Mouse (Mus musculus): ENCODE data around the gene Gm28305.

Gm28305 gene

DNA sequence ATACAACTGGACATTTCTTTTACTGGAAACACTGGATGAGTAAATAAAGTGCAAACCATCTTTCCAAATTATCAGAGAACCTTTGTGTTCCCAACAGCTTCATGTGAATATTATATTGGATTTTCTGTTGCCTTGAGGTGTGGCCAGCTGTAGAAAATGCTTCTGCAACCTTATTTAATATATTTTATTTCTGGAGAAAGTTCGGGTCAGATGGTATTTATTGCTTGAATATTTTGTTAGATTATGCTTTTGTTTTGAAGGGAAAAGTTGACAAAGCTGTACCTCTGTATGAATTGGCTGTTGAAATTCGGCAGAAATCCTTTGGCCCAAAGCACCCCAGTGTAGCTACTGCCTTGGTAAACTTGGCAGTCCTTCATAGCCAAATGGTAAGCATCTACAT, at the start of gene Gm28305:
TSS of gene Gm28305 (plus strand) at position 301 of the 400 bp plus-strand sequence.
- no peak for DNase-seq (ENCODE audit: low read depth, low spot score)

DNA sequence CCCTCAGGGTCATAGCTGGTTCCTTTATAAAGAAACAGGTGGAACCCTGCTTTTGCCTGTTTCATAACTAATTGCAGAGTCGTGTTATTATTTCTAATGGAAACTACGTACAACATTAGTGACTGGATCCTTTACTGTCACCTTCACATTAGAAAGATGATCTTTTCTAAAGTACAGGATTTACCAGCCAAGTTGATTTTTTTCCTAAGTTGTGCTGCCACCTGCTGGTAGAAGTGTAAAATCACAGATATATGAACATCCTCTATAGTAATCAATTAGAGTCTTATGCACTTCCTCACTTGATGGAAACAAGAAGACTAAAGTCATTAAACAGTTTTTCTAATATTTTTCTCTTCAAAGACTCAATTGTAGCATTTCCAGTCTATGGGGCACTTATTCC, 44.0 kb upstream of the Gm28305 start:
- DNase-seq (ENCODE audit: low read depth, low spot score): peak; percentile 48

- DNase-seq (ENCODE audit: low read depth, low spot score): no peak
Measured at GRCm38 (mm10) chr9:104000601-104001000, 39.9 kb upstream of the Gm28305 start.

GRCm38 (mm10) chr9:104001921-104002859, 38.3 kb upstream of the Gm28305 start, which contains the start of gene Nphp3:
TSS of gene Nphp3 (plus strand) at chr9:104002544.
- peak; percentile 98 for DNase-seq (ENCODE audit: low read depth, low spot score)

DNA sequence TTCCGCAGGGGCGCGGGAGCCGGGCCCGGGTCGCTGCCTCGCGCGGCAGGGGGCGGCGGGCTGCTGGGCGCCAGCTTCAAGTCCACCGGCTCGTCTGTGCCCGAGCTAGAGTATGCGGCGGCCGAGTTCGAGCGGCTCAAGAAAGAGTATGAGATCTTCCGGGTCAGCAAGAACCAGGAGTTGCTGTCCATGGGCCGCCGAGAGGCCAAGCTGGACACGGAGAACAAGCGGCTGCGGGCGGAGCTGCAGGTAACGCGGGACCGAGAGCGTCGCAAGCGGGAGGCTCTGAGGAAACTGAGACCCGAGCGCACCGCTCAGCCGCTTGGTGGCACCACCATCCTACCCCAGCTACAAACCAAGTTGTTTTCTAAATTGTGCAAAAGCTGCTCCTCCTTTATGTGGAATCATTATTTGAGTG, 37.5 kb upstream of the Gm28305 start:
- peak; percentile 77 for DNase-seq (ENCODE audit: low read depth, low spot score)

GRCm38 (mm10) chr9:104014526-104014925, 25.9 kb upstream of the Gm28305 start:
- DNase-seq (ENCODE audit: low read depth, low spot score): no peak

- DNase-seq (ENCODE audit: low read depth, low spot score): no peak
Measured at GRCm38 (mm10) chr9:104021026-104021425, 19.4 kb upstream of the Gm28305 start.

GRCm38 (mm10) chr9:104027186-104027585, 13.3 kb upstream of the Gm28305 start:
- no peak for DNase-seq (ENCODE audit: low read depth, low spot score)

DNA sequence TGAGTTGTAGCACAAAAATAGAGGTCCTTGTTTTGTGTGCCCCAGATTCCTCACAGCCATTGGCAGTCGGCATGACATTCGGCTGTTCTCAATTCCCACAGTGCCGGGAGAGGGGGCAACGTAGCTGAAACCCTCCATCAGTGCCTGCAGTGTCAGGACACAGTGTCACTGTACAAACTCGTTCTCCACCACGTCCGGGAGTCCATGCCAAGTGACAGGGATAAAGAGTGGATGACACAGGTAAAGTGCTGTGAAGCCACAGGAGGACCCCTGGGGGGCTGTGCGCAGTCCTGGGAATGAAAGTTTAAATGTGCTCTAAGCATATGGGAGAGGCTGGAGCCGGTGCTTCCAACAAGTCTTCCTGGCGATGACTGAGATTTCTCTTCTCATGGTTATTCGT, 10.6 kb upstream of the Gm28305 start:
- DNase-seq (ENCODE audit: low read depth, low spot score): no peak

DNA sequence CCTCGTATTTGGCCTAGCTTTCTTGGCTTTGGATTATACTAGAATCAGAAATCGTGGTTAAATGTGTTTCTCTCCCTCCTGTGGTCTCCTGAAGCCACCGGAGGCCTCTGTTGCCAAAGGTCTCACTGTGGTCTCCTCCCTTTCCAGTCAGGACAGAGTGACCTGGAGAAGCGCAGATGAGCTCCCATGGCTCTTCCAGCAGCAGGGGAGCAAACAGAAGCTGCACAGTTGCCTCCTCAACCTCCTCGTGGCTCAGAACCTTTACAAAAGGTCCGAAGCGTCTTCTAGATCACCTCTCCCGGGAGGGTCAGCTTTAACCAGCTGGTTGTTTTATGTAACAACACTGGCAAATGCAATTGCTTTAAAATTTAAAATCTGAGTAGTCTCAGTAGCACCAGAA, 6.2 kb upstream of the Gm28305 start:
- DNase-seq (ENCODE audit: low read depth, low spot score): no peak

GRCm38 (mm10) chr9:104034718-104035117, 5.7 kb upstream of the Gm28305 start:
- DNase-seq (ENCODE audit: low read depth, low spot score): no peak

GRCm38 (mm10) chr9:104035261-104036015, 5.0 kb upstream of the Gm28305 start:
- peak; percentile 63 for DNase-seq (ENCODE audit: low read depth, low spot score)

GRCm38 (mm10) chr9:104038266-104038665, 2.2 kb upstream of the Gm28305 start:
- DNase-seq (ENCODE audit: low read depth, low spot score): no peak

DNA sequence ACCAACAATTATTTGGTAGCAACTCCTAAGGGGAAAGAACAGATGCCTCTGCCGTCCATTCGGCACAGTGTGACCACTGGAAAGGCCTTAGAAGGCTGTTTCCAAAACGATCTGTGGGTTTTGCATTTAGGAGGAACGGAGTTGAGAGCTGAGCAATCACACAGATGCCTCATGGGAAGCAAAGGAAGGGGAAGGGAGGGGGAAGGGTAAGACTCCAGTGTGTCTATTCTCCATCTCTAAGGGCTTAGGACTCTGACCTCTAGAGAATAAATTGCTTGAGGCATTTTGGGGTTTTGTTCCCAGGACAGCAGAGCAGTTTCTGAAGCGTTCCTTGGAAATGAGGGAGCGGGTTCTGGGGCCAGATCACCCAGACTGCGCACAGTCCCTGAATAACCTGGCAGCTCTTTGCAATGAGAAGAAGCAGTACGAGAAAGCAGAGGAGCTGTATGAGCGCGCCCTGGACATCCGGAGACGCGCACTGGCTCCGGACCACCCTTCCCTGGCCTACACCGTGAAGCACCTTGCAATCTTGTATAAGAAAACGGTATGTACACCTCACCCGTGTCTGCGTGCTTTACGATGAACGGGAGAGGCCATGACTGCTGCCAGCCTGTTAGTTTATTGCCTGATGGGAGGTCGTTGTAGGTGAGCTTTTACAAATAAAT, 1.3 kb upstream of the Gm28305 start:
- DNase-seq (ENCODE audit: low read depth, low spot score): no peak

- no peak for DNase-seq (ENCODE audit: low read depth, low spot score)
Measured at GRCm38 (mm10) chr9:104039742-104040141, 720 bp upstream of the Gm28305 start.

DNA sequence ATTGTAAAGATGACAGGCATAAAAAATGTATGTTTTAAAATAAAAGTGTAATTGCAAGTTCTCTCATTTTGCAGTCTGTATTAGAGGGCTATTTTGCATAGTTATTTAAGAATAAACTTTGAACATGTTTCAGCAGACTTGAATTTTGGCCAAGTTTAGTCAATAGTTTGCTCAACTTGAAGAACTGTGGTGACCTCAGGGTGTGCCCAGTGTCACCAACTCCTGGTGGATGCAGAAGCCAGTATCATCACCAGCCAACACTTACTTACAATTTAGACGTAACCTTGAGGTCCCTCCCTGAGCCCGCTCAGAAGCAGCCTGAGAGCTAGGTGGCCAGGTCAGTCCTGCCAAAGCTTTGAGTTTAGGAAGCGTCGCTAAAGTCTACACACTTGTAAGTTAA, 3.2 kb downstream of the Gm28305 start:
- DNase-seq (ENCODE audit: low read depth, low spot score): no peak

GRCm38 (mm10) chr9:104051028-104051427, 10.6 kb downstream of the Gm28305 start:
- no peak for DNase-seq (ENCODE audit: low read depth, low spot score)

DNA sequence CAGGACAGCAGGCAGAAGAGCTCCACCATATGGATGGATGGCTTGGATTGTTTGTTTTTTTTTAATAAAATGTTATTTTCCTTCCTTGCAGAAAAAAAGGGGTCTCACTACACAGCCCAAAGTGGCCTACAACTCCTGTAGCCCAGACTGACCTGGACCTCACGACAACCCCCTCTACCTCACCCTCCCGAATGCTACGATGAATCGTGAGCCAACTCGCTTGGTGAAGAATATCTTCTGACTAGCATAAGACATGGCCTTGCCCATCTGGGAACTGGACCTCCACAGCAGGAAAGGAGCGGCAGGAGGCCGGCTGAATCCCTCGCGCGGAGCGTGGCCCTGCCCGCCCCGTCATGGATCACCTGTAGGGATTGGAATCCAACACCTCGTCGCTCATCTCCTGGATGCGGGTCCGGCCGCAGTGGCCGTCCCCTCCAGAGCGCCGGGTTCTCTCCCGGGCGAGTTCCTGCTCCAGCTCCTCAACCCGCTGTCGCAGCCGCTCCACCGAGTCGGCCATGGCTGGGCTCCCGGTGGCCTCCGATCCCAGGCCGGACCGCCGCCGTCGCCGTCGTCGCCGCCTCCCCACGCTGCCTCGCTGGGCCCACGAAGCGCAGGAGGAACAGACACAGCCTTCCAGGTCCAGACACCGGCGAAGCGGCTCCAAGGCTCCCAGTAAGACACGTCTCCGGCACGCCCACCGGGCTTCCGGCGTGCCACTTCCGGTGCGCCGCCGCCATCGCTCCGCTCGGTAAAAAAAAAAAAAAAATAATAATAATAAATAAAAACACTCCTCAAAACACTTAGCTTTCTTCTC, 22.2 kb downstream of the Gm28305 start, which contains the start of gene Uba5:
TSS of gene Uba5 (minus strand) at position 705 of the 814 bp plus-strand sequence.
- DNase-seq (ENCODE audit: low read depth, low spot score): peak; percentile 88

DNA sequence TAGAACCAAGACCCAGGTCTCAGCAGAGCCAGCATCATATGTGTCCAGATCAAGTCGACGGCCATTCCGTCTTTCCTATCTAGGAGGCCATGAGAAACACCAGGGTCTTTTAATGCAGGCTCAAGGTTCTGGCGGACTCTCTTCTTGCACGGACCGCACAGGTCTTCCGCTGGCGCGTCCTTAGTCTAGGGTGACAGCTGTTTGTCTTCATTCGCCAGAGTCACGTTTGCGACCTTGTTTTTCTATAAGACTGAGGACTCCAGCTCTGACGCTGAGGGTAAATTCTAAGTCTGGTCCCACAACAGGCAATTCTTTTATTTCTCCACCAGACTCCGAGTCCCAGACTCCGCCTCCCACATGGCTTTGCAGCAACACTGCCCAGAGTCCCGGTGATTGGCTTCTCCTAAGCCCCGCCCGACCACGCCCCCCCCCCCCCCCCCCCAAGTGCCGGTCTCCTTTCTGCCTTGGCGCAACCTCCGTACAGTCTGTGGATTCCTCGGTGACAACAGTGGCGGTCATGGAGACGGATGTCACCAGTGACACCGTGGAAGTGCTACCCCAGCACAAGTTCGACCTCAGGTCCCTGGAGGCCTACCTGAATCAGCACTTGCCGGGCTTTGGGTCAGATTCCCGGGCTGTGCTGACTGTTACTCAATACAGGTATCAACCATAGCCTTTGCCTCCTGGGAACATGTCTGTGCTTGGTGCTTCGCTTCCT, 22.9 kb downstream of the Gm28305 start, which contains the start of gene Acad11:
TSS of gene Acad11 (plus strand) at position 134 of the 718 bp plus-strand sequence.
- DNase-seq (ENCODE audit: low read depth, low spot score): peak; percentile 92

DNA sequence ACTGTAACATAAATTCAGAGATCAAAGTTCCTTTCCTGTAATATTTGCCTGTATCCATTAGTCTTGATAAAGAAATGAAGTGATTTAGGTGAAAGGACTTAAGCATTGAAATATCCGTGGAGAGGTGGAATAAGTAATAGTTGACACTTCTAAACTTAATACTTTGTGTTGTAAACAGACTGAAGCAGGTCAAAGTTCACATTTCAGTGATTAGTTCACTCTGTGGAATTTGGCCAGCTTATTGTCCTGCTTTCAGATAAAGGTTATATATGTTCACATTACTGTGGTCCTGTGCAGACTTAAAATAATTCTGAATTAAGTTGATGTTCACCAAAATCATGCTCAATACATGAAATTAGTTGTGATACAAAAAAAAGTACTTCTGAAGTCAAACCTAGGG, 24.1 kb downstream of the Gm28305 start:
- DNase-seq (ENCODE audit: low read depth, low spot score): no peak

All from CD4-positive helper T cell, adult 2 months (primary cell).